Comparison of ENCODE assay signal across 1 mouse cellular context in the genomic region with DNA sequence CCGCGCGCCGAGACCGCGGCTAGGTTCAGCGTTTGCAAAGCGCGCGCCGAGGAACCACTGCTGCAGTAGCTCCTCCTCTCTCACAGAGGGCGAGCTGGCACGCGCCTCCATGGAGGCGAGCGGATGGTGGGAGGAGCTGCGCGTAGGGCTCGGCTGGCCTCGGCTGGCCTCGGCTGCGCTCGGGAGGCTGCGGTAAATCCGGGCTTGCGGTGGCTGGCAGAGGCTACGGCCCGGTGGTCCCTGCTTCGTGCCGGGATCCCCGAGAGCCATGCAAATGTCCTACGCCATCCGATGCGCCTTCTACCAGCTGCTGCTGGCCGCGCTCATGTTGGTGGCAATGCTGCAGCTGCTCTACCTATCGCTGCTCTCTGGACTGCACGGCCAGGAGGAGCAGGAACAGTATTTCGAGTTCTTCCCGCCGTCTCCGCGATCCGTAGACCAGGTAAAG.
TF ChIP-seq lines count a peak whose summit lies in the region.

A gene (plus strand): TSS at position 118 of the 448 bp plus-strand sequence.
A gene (plus strand): TSS at position 183 of the 448 bp plus-strand sequence.

TF ChIP-seq in myocyte, 11 proteins besides CTCF, POLR2A, EP300 and RAD21 (continued from another document):
- TF ChIP-seq MYOG (IDR thresholded peaks at IDR 0.05; ENCODE audit: control insufficient read depth in 1 of 3, insufficient read depth in 1 of 3, insufficient read length in 2 of 3, low read depth in 2 of 3): peak in 2 of 3 experiments; percentile 42 to 58
- no peak for TF ChIP-seq MAX (IDR thresholded peaks at IDR 0.05; ENCODE audit: low read depth)
- no peak for TF ChIP-seq TCF3 (IDR thresholded peaks at IDR 0.05; ENCODE audit: insufficient read length, low read depth)
- TF ChIP-seq MYOD1 (IDR thresholded peaks at IDR 0.05; ENCODE audit: control insufficient read depth in 1 of 3, insufficient read length in 2 of 3, low read depth in 2 of 3): peak in 1 of 3 experiments; percentile 11
- peak; percentile 84 for TF ChIP-seq POLR2AphosphoS2 (IDR thresholded peaks at IDR 0.05; ENCODE audit: insufficient read length, low read depth)
- peak; percentile 28 for TF ChIP-seq SRF (IDR thresholded peaks at IDR 0.05; ENCODE audit: control insufficient read depth, insufficient read length, low read depth)
- no peak for TF ChIP-seq REST (IDR thresholded peaks at IDR 0.05; ENCODE audit: insufficient read depth, insufficient read length)
- no peak for TF ChIP-seq USF1 (IDR thresholded peaks at IDR 0.05; ENCODE audit: low read depth)
- no peak for TF ChIP-seq TCF12 (IDR thresholded peaks at IDR 0.05; ENCODE audit: insufficient read depth, poor library complexity, severe bottlenecking)
